Mouse (Mus musculus) adrenal gland, adult 2 months (tissue): Measurements from ENCODE around the gene Clec3a. TPM values are rescaled to one million over a fixed set of nuclear protein-coding genes. Genes with fewer than 3 reads are reported as not detected.

Experiments used
- DNase-seq: peaks from one replicate; pipeline ENCODE4 v3.0.0; 2021
- polyA plus RNA-seq: library from polyadenylated mRNA; depleted of rRNA; stranded (reverse); fragments of >200 nt; gene quantifications from 2 replicates; pipeline ENCODE4 v1.2.3, GENCODE M21; 2012; rRNA removed
- total RNA-seq, 2 experiments: library from RNA; stranded (reverse); gene quantifications; 2 replicates each; pipeline ENCODE4 v1.2.3; 2021

Gene Clec3a
- total and polyA plus RNA-seq, 3 experiments: not detected

DNA sequence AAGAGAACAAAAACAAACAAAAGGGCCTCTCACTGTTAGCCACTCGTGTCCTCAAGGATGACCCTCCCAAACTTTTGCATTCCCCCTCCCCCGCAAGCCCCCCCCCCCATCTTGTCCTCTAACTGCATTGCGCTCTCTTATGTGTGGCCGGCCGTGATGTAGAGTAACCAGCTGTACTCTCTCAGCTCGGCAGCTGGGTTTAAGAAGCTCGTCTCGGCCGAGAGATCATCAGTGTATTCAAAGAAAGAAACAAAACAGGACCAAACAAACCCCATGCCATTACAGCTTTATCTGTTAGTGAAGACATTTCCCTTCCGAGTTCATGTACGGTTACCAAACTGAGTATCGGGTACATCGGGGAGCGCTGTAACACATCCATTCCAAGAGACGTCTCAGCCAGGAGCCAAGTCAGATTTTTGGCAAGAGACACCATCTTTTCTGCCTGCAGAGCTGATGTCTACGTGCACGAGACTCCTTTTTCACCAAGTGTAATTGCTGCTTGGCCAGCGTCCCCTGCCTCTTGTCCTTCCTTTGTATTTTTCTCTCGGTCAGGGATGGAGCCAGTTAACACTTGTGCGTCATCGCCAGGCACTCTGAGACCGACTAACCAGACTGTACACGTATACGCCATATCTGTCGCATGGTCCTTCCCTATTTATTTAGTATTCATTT, 40.4 kb downstream of the Clec3a start:
- no peak for DNase-seq

DNA sequence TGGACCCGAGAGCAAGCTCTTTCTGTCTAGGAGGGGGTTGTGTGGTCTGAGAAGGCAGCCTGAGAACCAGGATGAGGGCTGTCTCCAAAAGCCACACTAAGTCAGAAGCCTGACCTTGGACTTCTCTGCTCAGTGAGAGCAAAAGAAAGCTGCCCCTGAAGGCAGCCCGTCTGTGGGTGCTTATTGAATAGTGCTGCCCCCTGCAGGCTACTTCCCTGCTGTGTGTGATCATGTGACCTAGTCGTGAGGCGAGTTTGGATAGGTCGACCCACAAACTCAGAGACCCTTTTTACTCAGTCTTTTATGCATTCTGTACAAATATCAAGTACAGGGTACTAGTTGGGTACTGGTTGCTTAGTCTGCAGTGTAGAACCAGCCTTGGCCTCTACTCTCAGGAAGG, 42.7 kb downstream of the Clec3a start:
- DNase-seq: peak; percentile 14

GRCm38 (mm10) chr8:114462591-114462990, 44.7 kb downstream of the Clec3a start:
- DNase-seq: no peak

GRCm38 (mm10) chr8:114463305-114463704, 45.4 kb downstream of the Clec3a start:
- DNase-seq: no peak

DNA sequence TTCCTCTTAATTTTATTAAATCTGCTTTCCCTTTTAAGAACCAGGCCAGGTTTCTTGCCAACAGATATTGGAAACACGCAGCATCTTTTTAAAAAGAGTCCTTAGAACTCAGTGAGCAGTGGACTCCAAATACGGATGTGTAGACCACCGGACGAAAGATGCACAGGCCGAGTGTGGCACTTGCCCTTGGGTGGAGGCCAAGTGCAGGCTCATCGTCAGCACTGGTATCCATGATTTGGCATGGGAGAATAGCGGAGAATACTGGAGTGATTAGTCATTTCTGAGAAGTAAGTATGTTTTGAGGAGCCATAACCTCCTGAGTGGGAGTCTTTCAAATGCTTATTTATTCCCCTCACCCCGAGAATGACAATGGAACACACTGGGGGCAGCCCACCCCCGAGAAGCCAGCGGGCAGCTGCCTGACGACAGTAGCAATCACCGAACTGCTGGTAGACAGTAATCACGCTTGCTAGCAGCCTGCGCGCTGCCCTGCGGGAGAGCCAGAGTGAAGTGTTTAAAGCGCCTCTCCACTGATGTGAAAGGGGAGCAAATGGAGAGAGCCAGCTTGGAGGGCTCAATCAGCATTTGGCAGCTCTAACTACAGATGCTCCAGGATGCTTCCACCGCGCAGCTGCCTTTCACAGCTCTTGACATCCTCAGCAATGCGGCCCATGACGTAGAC, 50.8 kb downstream of the Clec3a start:
- DNase-seq: no peak

DNA sequence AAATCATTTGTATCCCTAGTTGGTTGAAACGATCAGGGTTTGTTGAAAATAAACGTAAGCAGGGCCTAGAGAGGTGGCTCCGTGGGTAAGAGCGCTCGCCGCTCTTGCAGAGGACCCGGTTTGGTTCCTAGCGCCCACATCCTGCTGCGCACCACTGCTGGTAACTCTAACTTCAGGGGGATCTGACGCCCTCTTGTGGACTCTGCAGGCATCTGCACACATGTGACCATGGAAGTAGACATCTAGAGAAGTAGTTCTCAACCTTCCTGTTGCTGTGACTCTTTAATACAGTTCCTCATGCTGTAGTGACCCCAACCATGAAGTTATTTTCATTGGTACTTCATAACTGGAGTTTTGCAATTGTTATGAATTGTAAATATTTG, 51.3 kb downstream of the Clec3a start:
- no peak for DNase-seq

- no peak for DNase-seq
Measured at GRCm38 (mm10) chr8:114473546-114473945, 55.7 kb downstream of the Clec3a start.

Other genes with a start within 250 kb of the Clec3a start
- 10 to 100 TPM; 13.0 to 22.0 TPM for gene Vat1l, start 212.5 kb upstream of the Clec3a start, total RNA-seq
- gene Vat1l, start 212.5 kb upstream of the Clec3a start, polyA plus RNA-seq: 2.6 and 4.2 TPM in 2 replicates
- 10 to 100 TPM; 24.5 to 30.6 TPM for gene Wwox, start 21.6 kb downstream of the Clec3a start, total RNA-seq
- 18.6 and 20.4 TPM in 2 replicates for gene Wwox, start 21.6 kb downstream of the Clec3a start, polyA plus RNA-seq